Mouse (Mus musculus) brain, adult 2 months (tissue): ENCODE data around the gene Bcr.

Experiments
- DNase-seq: peaks from one replicate; pipeline ENCODE4 v3.0.0; 2011; ENCODE audit warnings: low read depth, low spot score

Gene Bcr

GRCm38 (mm10) chr10:75129283-75129710, 68.9 kb downstream of the Bcr start:
- DNase-seq = peak; percentile 82

GRCm38 (mm10) chr10:75130372-75131046, 70.1 kb downstream of the Bcr start:
- DNase-seq = no peak

GRCm38 (mm10) chr10:75131625-75132024, 71.2 kb downstream of the Bcr start:
- DNase-seq = no peak

GRCm38 (mm10) chr10:75134861-75135517, 74.6 kb downstream of the Bcr start:
- peak; percentile 82 for DNase-seq

GRCm38 (mm10) chr10:75135518-75136162, 75.2 kb downstream of the Bcr start:
- DNase-seq = peak; percentile 79

- peak; percentile 90 for DNase-seq
These were observed 76.8 kb downstream of the Bcr start for GRCm38 (mm10) chr10:75137148-75137547.

- no peak for DNase-seq
These were observed 84.8 kb downstream of the Bcr start for GRCm38 (mm10) chr10:75145221-75145620.

- peak; percentile 29 for DNase-seq
These were observed 85.6 kb downstream of the Bcr start for GRCm38 (mm10) chr10:75146001-75146400.

- DNase-seq = no peak
These were observed 86.2 kb downstream of the Bcr start for GRCm38 (mm10) chr10:75146619-75147018.

GRCm38 (mm10) chr10:75148295-75148694, 87.9 kb downstream of the Bcr start:
- peak; percentile 24 for DNase-seq

- no peak for DNase-seq
These were observed 90.0 kb downstream of the Bcr start for GRCm38 (mm10) chr10:75150361-75150760.

- peak; percentile 95 for DNase-seq
These were observed 90.9 kb downstream of the Bcr start for GRCm38 (mm10) chr10:75151311-75151710.

GRCm38 (mm10) chr10:75156835-75157234, 96.4 kb downstream of the Bcr start:
- DNase-seq = no peak

- DNase-seq = no peak
These were observed 97.3 kb downstream of the Bcr start for GRCm38 (mm10) chr10:75157713-75158112.

- DNase-seq = no peak
These were observed 98.0 kb downstream of the Bcr start for GRCm38 (mm10) chr10:75158356-75158755.

GRCm38 (mm10) chr10:75160171-75160900, 99.9 kb downstream of the Bcr start:
- peak; percentile 36 for DNase-seq

- no peak for DNase-seq
These were observed 105.6 kb downstream of the Bcr start for GRCm38 (mm10) chr10:75165825-75166481.

- no peak for DNase-seq
These were observed 106.2 kb downstream of the Bcr start for GRCm38 (mm10) chr10:75166601-75167000.

GRCm38 (mm10) chr10:75170207-75170850, 109.9 kb downstream of the Bcr start:
- DNase-seq = peak; percentile 87

GRCm38 (mm10) chr10:75173056-75173455, 112.7 kb downstream of the Bcr start:
- no peak for DNase-seq

GRCm38 (mm10) chr10:75173712-75174111, 113.3 kb downstream of the Bcr start:
- no peak for DNase-seq
